Mouse (Mus musculus): ENCODE data around the gene Tm7sf2.
"Not testable (repeated sequence)": the region's sequence is repeated elsewhere in the genome, so short reads cannot be mapped to it uniquely, and the experiment has no call there.

The Tm7sf2 gene

GRCm38 (mm10) chr19:6068951-6069350 lies 778 bp upstream of the Tm7sf2 start:
- no peak for DNase-seq

- DNase-seq: peak; percentile 81
These were observed 1.0 kb downstream of the Tm7sf2 start for GRCm38 (mm10) chr19:6067011-6067723.

DNA sequence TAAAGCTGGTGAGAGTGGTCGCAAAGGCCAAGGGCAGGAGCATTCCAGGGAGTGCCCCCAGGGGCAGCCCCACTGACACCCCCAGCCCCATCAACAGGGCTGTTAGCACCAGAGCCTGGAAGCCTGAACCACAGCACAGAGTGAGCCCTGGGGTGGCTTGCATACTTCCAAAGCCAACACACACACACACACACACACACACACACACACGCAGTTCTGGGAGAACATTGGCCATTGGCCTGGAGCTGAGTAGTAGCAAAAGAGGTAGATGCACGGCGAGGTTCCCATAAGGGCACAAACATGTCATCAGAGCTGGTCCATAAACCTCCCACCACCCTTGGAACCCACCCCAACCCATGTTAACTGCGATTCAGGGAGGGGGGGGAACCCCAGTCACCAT lies 1.6 kb downstream of the Tm7sf2 start:
- no peak for DNase-seq

- DNase-seq: no peak
These were observed 5.1 kb downstream of the Tm7sf2 start for GRCm38 (mm10) chr19:6063081-6063480.

DNA sequence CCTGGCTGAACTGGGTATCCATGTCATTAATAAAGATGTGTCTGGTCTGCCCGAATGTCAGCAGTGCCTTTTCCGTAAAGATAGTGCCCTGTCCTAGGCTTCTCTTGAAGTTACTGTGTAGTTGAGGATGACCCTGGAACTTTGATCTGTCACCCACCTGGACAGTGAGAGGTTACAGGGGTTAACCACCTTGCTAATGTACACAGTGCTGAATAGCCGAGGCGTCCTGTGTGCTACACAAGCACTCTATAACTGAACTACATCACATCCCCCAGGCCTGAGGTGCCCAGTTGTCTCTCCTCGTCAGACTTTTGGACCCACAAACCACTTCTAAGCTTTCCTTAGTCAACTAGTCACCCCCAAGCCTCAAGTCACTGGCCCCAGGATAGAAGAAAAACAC lies 5.8 kb downstream of the Tm7sf2 start:
- DNase-seq: no peak

DNA sequence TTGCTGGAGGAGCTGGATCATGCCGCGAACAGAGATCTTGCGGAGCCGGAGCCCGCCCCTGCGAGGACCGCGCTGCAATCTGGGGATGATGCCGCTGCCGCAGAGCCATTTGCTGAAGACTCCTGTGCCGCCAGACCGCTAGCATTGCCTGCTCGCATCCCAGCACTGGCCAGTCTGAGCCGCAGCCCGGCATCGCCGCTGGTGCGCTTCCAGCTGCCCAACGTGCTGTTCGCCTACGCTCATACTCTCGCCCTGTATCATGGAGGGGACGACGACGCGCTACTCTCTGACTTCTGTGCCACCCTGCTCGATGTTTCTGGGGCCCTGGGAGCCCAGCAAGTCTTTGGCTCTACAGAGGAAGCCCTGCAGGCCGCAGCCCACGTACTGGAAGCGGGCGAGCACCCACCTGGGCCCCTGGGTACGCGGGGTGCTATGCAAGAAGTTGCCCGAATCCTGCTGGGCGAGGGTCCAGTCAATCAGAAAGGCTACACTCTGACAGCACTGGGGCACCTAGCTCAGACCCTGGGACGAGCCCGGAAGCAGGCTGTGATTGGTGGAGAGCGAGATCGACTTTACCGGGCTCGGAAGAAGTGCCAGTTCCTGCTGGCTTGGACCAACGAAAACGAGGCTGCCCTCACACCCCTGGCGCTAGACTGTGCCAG lies 6.4 kb downstream of the Tm7sf2 start:
- DNase-seq: peak; percentile 42

DNA sequence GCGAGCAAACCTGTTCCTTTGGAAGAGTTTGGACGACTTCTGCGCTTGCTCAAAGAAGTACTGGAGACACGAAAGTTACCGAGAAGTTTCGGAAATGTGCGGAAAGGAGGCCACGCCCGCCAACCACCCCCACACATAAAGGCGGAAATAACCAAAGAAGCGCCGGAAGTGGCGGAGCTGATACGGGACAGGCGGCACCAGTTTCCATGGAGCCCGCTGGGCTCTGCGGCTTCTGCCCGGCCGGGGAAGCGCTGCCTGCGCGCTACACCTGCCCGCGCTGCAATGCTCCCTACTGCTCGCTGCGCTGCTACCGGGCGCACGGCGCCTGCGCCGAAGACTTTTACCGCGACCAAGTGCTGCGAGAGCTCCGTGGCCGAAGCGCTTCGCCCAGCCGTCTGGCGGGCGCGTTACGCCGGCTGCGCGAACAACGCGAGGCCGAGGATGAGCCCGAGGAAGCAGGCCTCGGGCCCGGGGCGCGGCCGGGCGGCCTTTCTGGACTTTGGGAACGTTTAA lies 7.1 kb downstream of the Tm7sf2 start, which contains the start of gene Znhit2:
Znhit2 (plus strand) TSS at position 172 of the 513 bp plus-strand sequence.
- DNase-seq: peak; percentile 96

GRCm38 (mm10) chr19:6058966-6059365 lies 9.2 kb downstream of the Tm7sf2 start:
- DNase-seq: no peak

DNA sequence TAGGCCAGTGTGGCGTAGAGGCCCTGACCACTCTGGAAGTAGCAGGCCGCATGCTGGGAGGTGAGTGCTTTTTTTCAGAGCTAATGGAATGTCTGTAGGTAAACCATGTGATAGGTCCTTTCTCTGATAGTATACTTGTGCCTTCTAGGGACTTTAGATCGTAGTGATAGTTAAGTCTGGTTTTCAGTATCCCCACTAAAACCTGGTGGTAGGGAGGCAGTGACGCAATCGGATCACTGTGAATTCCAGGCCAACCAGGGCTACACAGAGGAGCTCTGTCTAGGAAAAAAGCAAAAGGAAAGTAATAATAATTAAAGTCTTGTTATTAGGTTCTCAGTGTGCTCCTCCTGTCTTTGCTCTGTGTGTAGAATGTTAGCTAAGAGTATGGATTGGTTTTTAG lies 9.7 kb downstream of the Tm7sf2 start:
- DNase-seq: no peak

- peak; percentile 99 for DNase-seq
These were observed 10.7 kb downstream of the Tm7sf2 start, which contains the start of the genes Mrpl49 and Fau for GRCm38 (mm10) chr19:6057313-6058096. Gene Mrpl49 (minus strand): TSS chr19:6057785. Gene Fau (plus strand): TSS chr19:6057844.

DNA sequence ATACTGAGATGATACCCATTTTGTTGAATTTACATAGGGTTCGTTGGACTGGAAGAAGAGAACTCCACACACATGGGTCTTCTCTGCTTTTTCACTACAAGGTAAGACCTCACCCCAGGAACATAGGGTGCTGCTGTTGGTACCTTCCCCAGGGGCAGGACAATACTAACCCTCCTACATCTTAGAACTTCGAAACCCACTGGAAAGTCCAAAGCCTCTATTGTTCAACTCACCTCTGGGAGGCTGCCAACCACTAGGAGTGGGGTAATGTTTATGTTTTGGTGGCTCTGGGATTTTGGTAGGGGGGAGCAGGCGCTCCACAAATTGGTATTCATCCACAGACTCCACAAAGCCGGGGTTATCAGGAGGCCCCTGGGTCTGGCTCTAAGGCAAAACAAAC lies 11.5 kb downstream of the Tm7sf2 start:
- no peak for DNase-seq

DNA sequence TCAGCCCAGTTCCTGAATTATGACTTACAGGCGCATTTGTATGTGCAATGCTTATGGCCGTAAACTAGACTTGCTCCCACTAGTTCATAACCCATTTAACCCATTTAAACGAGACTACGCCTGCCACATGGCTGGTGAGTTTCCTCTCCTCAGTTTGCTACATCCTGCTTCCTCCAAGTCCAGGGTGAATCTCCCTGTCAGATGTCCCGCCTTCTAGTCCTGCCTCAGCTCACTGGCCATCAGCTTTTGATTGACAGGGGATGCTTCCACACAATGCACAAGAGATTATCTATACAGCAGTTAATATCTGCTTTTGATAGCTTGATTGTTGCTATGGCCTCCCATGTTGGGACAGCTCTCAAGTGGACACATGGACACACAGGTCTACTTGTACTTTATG lies 13.9 kb downstream of the Tm7sf2 start:
- no peak for DNase-seq

DNA sequence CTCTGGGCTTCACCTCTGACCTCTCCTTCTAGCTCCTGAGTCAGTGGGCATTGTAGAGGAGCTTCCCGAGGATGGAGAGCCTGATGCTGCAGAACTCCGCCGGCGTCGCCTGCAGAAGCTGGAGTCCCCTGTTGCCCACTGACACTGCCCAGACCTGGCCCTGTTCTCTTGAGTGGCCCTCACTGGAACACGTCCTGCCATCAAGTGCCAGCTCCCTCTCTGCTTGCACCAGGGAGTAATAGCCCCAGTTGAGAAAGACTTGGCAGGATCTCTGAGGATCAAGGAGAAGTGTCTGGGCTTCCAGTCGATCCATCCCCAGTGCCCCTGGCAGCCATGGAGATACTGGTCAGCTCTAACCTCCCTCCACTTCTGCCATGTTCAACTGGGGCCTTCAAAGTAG lies 15.7 kb downstream of the Tm7sf2 start:
- no peak for DNase-seq

DNA sequence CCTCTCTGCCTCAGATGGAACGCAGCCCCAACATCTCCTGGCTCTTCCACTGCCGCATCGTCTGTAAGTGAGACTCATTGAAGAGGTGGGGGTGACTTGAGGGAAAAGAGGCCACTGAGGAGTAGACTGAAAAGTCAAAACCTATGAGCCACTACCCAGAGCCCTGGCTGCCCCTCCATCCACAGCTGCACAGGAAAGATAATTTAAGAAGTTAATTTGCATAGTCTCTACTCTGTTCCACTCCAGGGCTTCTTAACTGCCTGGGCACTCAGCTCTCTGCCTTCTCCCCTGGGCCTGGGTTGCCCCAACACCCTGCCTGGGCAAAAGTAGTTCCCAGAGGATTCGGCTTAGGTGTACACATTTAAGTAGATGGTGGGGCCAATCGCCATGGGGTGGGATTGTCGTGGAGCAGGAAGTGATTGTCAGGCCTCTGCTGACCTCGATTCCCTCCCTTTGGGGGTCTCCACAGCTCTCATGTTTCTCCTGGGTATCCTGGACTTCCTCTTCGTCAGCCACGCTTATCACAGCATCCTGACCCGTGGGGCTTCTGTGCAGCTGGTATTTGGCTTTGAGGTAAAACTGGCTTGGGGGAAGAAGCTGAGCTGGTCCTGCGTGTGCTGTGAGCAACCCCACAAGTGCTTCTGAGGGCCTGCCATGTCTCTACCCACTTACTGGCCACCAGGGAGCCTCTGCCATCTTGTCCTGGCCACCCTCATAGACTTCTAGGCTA lies 19.3 kb downstream of the Tm7sf2 start:
- no peak for DNase-seq

GRCm38 (mm10) chr19:6047899-6048166 lies 20.3 kb downstream of the Tm7sf2 start:
- DNase-seq: no peak

DNA sequence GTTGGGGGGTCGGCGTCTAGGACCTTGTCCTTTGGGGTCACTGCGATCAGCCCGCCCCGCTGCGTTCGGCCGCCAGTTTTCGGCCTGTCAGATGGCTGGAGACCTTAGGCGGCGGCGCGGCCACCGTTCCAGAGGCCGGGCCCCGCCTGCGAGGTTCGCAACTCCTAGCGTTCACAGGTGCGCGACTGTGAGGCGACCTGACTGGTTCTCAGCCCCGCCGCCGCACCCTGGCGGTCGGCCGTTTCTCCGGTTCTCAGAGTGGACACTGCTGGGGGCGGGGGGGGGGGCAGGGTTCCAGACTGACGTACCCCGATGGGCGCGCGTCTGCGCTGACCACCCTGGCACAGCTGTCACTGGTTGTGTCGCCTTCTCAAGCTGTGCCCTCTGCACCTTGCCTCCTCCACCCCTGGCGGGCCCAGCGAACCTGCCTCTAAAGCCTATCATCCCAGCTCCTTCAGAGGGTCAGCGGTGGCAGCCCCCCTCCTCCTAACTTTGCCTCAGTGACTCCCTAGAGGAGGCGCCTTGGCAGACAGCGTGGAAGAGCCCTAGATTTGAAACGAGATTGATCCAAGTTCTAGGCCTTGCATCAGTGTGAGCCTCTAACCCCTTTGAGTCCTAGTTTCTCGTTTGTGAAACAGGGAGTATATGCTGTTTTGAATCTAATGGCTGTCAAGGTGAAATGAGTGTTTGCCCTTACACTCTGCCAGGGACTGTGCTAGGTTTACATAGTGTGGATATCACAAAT lies 20.8 kb downstream of the Tm7sf2 start:
- no peak for DNase-seq

DNA sequence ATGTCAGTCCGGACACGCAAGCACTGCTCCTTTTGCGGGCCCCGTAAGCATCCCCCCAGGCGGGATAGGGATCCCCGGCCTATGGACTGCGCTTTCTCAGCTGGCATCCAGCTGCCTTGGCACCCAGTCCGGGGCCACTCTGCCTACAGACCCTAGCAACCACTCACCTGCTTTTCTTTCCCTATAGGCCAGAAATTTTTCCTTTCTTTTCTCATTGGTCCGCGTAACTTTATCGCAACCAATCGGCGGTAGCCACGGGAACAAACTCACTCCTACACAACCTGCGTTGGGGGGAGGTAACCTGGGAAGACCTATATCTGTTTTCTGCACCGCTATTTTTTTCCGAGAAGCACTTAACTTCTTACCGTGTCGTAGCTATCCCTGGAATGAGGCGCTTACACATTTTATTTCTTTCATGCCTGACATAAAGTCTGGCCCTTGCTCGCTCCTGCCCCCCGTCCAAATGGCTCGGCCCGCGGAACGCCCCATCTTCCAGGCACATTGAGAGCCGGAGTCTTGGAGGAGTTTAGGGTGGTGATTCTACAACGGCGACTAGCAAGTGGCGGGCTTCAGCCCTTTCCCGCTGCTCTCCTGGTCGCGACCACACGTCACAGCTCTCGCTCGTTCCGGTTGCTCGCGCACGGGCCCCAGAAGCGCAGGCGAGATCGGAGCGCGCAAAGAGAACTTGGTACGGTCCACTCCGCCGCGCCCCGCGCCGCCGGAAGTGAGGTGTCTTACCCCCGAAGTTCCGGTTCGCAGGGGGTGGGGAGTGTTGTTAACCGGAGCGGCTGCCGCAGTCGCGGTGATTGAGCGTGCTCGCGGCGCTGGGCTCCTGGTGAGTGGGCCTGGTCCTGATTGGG lies 21.6 kb downstream of the Tm7sf2 start, which contains the start of gene Syvn1:
Syvn1 (plus strand) TSS at position 283 of the 860 bp plus-strand sequence.
- DNase-seq: peak; percentile 94

DNA sequence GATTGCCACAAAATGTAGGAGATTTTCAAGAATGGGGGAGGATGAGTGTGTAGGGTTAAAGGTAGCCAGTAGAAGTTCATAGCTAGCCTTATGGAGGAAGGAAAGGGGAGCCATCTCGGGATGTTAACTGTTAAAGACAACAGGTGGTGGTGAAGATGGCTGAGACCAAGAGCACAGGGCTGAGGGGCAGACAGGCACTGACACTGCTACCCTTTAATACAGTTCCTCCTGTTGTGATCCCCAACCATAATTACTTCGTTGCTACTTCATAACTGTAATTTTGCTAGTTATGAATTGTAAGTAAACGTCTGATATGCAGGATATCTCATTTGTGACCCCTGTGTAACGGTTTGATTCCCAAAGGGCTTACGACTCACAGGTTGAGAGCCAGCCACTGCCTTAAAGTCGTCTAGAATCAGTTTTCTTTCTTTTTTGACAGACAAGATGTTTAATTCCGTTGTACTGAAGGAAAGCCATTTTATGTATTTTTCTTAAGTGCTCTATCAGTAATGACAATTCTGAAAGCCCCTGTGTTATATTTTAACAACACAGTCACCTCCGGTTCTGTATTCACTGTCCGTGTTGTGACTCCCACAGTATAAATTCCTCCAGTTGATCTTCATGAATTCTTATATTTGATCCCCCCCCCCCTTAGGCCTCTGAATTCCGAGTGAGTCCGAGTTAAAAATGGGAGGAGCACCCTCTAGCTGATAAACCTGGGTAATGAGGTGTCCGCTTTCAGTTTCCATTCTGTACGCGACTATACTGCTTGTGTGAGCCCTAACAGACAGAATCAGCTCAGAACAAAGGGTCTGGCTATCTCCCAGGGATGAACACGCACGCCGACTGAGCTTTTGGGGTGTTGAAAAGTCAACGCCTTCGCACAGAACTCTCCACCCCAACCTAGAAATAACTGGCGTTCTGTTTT lies 22.5 kb downstream of the Tm7sf2 start:
- no peak for DNase-seq

DNA sequence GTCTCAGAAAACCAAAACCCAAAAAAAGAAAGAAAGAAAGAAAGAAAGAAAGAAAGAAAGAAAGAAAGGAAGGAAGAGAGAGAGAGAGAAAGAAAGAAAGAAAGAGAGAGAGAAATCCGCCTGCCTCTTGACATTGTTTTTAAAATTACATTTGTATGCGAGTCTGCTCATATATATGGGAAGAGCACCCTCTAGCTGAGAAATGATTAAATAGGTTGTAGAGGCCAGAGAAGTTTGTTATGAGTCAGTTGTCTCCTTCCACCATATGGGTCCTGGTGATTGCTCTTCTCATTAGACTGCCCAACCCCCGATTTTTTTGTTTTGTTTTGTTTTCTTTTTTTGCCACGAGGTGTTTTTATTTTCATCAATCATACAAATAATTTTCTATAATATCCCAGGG lies 24.1 kb downstream of the Tm7sf2 start:
- not testable (repeated sequence) for DNase-seq

DNA sequence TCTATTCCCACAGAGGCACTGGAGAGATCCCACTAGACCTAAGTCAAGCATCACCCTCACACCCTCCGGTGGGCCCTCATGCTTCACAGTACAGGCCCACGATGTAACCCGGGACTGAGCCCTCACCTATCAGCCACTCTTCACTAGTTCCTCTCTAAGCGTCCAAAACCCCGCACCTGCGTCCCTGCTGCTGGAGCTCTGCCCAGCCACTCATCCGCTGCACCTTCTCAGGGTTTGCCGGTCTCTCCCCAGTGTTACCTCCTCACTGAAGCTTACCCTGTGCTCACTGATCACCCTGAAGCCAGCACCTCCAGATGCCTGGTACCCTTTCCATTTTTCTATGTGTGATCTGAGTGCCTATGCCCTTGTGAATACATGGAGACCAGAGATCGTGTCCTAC lies 25.9 kb downstream of the Tm7sf2 start:
- DNase-seq: no peak

All from kidney, adult 18-20 months (tissue).